Mouse (Mus musculus): ENCODE data around the gene Klc1.

GRCm38 (mm10) chr12:111800459-111801183, 42.0 kb downstream of the Klc1 start:
- no peak for TF ChIP-seq CTCF (IDR thresholded peaks at IDR 0.05; ENCODE audit: extremely low read depth, insufficient read depth, low read length)
- TF ChIP-seq POLR2A (IDR thresholded peaks at IDR 0.05; ENCODE audit: extremely low read depth, insufficient read depth, low read length): no peak
